Mouse (Mus musculus) mesoderm, embryonic 11.5 days (tissue): ENCODE results near the gene Sp9.

Source experiments
- DNase-seq: peaks from one replicate; pipeline ENCODE4 v3.0.0-alpha.2; 2012; ENCODE audit warnings: low read depth, low spot score

Gene Sp9

DNA sequence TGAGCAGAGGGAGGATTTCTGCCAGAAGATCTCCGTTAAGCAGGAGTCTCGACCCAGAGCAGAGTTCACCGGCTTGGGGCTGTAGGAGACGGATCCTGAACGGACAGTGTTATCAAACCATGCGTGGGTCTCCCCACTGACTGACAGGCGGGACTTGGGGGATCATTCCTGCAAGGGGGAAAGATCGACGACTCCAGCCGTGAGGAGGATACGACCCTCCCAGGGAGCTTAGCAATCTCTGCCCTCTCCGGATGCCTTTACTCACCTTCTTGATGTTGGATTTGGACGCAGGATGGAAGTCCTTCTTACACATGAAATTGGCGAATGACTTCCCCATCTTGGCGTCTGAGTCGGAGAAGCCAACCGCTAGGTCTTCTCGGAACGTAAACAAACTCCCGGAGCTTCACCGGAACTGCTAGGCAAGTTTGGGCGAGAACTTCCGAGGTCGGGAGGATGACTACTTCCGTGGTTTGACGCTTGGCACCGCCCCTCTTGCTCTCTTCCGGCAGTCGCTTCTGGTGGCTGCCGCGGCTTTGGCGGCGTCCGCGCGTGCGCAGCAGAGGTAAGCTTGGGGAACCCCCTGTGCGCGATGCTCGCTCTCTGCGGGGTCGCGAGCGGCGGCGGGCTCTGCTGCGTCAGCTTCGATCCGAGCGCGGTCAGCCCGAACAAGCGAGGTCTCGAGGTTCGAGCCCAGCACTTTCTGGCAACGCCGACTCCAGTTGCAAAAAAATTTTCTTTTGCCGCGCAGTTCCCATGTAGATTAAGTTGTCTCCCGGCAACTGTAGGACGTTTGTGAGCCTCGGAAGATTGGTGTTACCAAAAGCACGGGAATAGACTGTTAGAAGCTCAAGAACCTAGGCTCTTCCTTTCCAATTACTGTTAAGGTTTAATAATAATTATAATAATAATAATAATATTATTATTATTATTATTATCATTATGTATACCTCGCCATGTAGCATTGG lies 40.7 kb downstream of the Sp9 start, which contains the start of the genes Scrn3 and Cir1:
Gene Scrn3 (plus strand): TSS at position 450 of the 965 bp plus-strand sequence.
Gene Cir1 (minus strand): TSS at position 550 of the 965 bp plus-strand sequence.
- DNase-seq = peak; percentile 98

DNA sequence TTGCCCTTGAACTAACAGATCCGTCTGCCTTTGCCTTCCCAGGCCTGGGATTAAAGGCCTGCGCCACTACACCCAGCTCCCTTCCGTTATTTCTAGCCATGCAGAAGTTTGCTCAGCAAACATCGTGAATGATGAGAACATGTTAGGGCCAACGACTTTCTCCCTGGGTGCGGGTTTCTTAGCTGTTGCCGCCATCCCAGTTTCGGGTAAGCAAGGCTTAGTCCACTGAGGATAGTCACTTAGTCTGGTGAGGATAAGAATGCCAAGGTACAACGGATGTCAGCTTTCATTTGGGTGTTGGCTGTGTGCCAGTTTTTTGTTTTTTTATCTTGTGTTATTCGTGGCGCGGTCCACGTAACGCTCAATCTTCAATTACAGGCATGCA lies 41.4 kb downstream of the Sp9 start:
- peak; percentile 9 for DNase-seq

DNA sequence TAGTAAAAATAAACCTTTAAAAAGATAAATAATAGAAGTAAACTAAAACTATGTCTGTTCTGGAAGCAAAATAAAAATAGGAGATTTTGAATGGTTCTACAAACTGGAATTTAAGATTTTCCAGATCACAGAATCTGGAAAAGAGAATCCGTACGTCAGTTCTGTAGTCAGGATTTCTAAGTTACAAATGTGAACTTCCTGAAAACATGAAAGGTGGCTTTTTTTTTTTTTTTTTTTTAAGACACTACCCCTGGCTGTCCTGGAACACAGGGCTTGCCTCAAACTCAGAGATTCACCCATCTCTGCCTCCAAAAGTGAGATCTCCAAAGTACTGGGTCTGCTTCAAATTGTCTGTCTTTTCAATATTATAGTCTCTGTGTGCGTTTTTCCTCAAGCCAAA lies 42.6 kb downstream of the Sp9 start:
- DNase-seq = no peak

DNA sequence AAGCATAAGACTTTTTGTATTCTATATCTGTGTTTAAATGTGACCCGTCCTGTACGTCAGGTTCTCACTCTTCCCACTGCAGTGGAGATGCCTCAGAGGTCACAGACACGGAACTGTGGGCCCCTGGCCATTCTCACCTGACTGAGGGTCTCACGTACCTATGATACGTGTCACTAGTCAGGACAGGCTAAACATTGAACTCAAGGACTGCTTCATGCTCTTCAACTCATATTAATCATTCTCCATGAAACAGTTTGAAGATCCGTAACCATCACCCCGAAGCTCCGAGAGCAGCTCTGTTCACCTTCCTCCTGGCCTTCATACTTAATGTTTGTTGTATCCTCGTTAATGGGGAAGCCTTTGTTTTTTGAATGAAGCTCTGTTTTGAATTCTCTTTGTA lies 45.7 kb downstream of the Sp9 start:
- DNase-seq = no peak

DNA sequence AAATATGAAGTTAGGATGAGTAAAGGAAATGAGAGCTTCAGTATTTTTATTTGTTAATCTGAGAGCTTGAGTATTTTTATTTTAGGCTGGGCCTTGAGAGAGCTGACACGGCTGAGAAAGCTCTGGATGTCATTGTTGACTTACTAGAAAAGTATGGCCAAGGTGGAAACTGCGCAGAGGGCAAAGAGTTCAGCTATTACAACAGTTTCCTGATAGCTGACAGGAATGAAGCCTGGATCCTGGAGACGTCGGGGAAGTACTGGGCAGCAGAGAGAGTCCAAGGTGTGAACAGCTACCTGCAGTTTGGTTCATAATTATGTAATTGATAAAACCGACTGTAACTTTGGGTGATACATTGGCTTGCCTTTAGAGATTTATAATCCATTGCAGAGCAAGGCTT lies 47.5 kb downstream of the Sp9 start:
- no peak for DNase-seq

DNA sequence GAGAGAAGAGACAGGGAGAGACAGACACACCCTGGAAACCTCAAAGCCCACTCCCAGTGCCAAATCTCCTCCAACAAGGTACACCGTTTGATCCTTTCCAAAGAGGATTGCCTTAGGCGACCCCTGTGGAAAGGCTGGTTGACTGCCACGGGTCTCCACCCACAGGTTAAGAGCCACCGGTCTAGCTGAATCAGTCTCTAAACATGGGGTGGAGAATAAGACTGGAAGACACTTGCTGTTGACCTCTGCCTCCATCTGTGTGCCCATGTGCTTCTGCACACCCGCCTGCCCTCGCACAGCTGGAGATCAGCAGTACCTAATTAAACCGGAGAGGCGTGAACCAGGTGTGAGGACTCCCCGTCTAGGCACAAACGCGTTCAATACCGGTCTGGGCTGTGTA lies 51.3 kb downstream of the Sp9 start:
- DNase-seq = no peak

DNA sequence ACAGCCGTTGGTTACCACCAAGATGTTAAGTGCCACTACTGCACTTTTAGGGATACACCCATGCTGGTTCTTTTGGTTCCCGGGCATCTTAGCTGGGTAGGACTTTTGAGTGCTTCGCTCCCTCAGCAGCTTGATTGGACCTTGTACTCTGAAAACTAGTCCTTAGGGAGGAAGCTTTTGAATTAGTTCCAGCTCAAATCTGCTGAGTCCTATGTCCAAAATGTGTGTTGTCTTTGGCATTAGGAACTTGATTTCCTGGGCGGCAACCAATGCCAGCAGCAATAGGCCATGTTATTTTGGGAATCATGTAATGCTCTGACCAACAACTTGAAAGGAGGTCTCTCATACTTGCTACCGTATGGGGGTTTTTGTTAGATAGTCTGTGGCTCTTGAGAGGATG lies 54.1 kb downstream of the Sp9 start:
- DNase-seq = no peak
